Mouse (Mus musculus): ENCODE measurements around the gene Ctcfl. TPM values are rescaled to one million over a fixed set of nuclear protein-coding genes. Genes with fewer than 3 reads are reported as not detected.

The Ctcfl gene
- total and polyA plus RNA-seq, 2 experiments from 2014 or later = 0.26 TPM; not detected in 1

GRCm38 (mm10) chr2:173050604-173051382 lies 68.5 kb downstream of the Ctcfl start:
- H3K4me3 ChIP-seq (ENCODE audit: low read depth, low read length) = no peak overlapping the region
- no peak overlapping the region for H3K9ac ChIP-seq (replicated peaks; ENCODE audit: low read depth, low read length)
- no peaks in the 10 kb centered on the region for H3K36me3 ChIP-seq (replicated peaks; ENCODE audit: control insufficient read depth, insufficient read depth, low read length)
- H3K27ac ChIP-seq (ENCODE audit: low read depth) = no peak overlapping the region
- H3K9me3 ChIP-seq (replicated peaks; ENCODE audit: control insufficient read depth, low read length) = no peaks in the 10 kb centered on the region
- H3K4me2 ChIP-seq (ENCODE audit: low read depth, low read length) = no peak overlapping the region
- WGBS = 51% methylated on average over 8 of the region's 8 CpGs
- TF ChIP-seq CTCF (IDR thresholded peaks at IDR 0.05; ENCODE audit: low read depth) = no peak; the same call in 1 of the 2 replicates
- no peak for TF ChIP-seq EP300 (IDR thresholded peaks at IDR 0.05; ENCODE audit: low read depth)
- peaks cover 42% of the 10 kb centered on the region for H3K4me1 ChIP-seq (ENCODE audit: control insufficient read depth, insufficient read depth)
- ATAC-seq (ENCODE audit: insufficient read depth, low read depth) (no peak), DNase-seq (ENCODE audit: low spot score) (no peak)
- no peaks in the 10 kb centered on the region for H3K27me3 ChIP-seq (ENCODE audit: control insufficient read depth, insufficient read depth, low read length)

GRCm38 (mm10) chr2:173049817-173050216 lies 69.5 kb downstream of the Ctcfl start:
- no peak overlapping the region for H3K9ac ChIP-seq (replicated peaks; ENCODE audit: low read depth, low read length)
- no peaks in the 10 kb centered on the region for H3K27me3 ChIP-seq (ENCODE audit: control insufficient read depth, insufficient read depth, low read length)
- no peak overlapping the region for H3K4me2 ChIP-seq (ENCODE audit: low read depth, low read length)
- H3K36me3 ChIP-seq (replicated peaks; ENCODE audit: control insufficient read depth, insufficient read depth, low read length) = no peaks in the 10 kb centered on the region
- no peak overlapping the region for H3K4me3 ChIP-seq (ENCODE audit: low read depth, low read length)
- peak overlapping the region; percentile 32 for H3K27ac ChIP-seq (ENCODE audit: low read depth)
- TF ChIP-seq CTCF (IDR thresholded peaks at IDR 0.05; ENCODE audit: low read depth) (peak; percentile 21; the same call in 1 of the 2 replicates), EP300 (IDR thresholded peaks at IDR 0.05; ENCODE audit: low read depth) (no peak)
- WGBS = 46% methylated on average over 6 of the region's 6 CpGs
- H3K4me1 ChIP-seq (ENCODE audit: control insufficient read depth, insufficient read depth) = peaks cover 48% of the 10 kb centered on the region
- H3K9me3 ChIP-seq (replicated peaks; ENCODE audit: control insufficient read depth, low read length) = no peaks in the 10 kb centered on the region
- DNase-seq (ENCODE audit: low spot score) (no peak), ATAC-seq (ENCODE audit: insufficient read depth, low read depth) (peak; percentile 15; the same call in 1 of the 2 replicates)

GRCm38 (mm10) chr2:173049231-173049630 lies 70.1 kb downstream of the Ctcfl start:
- H3K9me3 ChIP-seq (replicated peaks; ENCODE audit: control insufficient read depth, low read length) = no peaks in the 10 kb centered on the region
- no peak overlapping the region for H3K4me3 ChIP-seq (ENCODE audit: low read depth, low read length)
- TF ChIP-seq EP300 (IDR thresholded peaks at IDR 0.05; ENCODE audit: low read depth) = no peak
- TF ChIP-seq CTCF (IDR thresholded peaks at IDR 0.05; ENCODE audit: low read depth) = no peak
- ATAC-seq (ENCODE audit: insufficient read depth, low read depth) (no peak), DNase-seq (ENCODE audit: low spot score) (no peak)
- peaks cover 54% of the 10 kb centered on the region for H3K4me1 ChIP-seq (ENCODE audit: control insufficient read depth, insufficient read depth)
- no peaks in the 10 kb centered on the region for H3K27me3 ChIP-seq (ENCODE audit: control insufficient read depth, insufficient read depth, low read length)
- no peaks in the 10 kb centered on the region for H3K36me3 ChIP-seq (replicated peaks; ENCODE audit: control insufficient read depth, insufficient read depth, low read length)
- H3K27ac ChIP-seq (ENCODE audit: low read depth) = peak overlapping the region; percentile 32; the same call in 1 of the 2 replicates
- WGBS = 50% methylated on average over 3 of the region's 3 CpGs
- no peak overlapping the region for H3K9ac ChIP-seq (replicated peaks; ENCODE audit: low read depth, low read length)
- H3K4me2 ChIP-seq (ENCODE audit: low read depth, low read length) = no peak overlapping the region

- no peaks in the 10 kb centered on the region for H3K36me3 ChIP-seq (replicated peaks; ENCODE audit: control insufficient read depth, insufficient read depth, low read length)
- WGBS = 56% methylated on average over 17 of the region's 17 CpGs
- no peaks in the 10 kb centered on the region for H3K9me3 ChIP-seq (replicated peaks; ENCODE audit: control insufficient read depth, low read length)
- no peak overlapping the region for H3K9ac ChIP-seq (replicated peaks; ENCODE audit: low read depth, low read length)
- DNase-seq (ENCODE audit: low spot score) = no peak
- no peaks in the 10 kb centered on the region for H3K27me3 ChIP-seq (ENCODE audit: control insufficient read depth, insufficient read depth, low read length)
- H3K4me1 ChIP-seq (ENCODE audit: control insufficient read depth, insufficient read depth) = peaks cover 59% of the 10 kb centered on the region
- H3K4me2 ChIP-seq (ENCODE audit: low read depth, low read length) = no peak overlapping the region
- H3K27ac ChIP-seq (ENCODE audit: low read depth) = 0 out of 2 replicates have a peak overlapping the region, but pooled peaks have one; percentile 34
- H3K4me3 ChIP-seq (ENCODE audit: low read depth, low read length) = no peak overlapping the region
- ATAC-seq (ENCODE audit: insufficient read depth, low read depth) = no peak
- TF ChIP-seq EP300 (IDR thresholded peaks at IDR 0.05; ENCODE audit: low read depth) (no peak), CTCF (IDR thresholded peaks at IDR 0.05; ENCODE audit: low read depth) (no peak)
Measured at GRCm38 (mm10) chr2:173048041-173048745, 71.1 kb downstream of the Ctcfl start.

- Histone ChIP-seq H3K27me3 (ENCODE audit: control insufficient read depth, insufficient read depth, low read length) (no peaks in the 10 kb centered on the region), H3K27ac (ENCODE audit: low read depth) (peak overlapping the region; percentile 34; the same call in 1 of the 2 replicates), H3K4me1 (ENCODE audit: control insufficient read depth, insufficient read depth) (peaks cover 53% of the 10 kb centered on the region), H3K9ac (replicated peaks; ENCODE audit: low read depth, low read length) (no peak overlapping the region), H3K9me3 (replicated peaks; ENCODE audit: control insufficient read depth, low read length) (no peaks in the 10 kb centered on the region), H3K4me2 (ENCODE audit: low read depth, low read length) (no peak overlapping the region), H3K36me3 (replicated peaks; ENCODE audit: control insufficient read depth, insufficient read depth, low read length) (no peaks in the 10 kb centered on the region), H3K4me3 (ENCODE audit: low read depth, low read length) (no peak overlapping the region)
- DNase-seq (ENCODE audit: low spot score) = no peak
- TF ChIP-seq EP300 (IDR thresholded peaks at IDR 0.05; ENCODE audit: low read depth) (no peak), CTCF (IDR thresholded peaks at IDR 0.05; ENCODE audit: low read depth) (no peak)
- 79% methylated on average over 5 of the region's 5 CpGs for WGBS
- ATAC-seq (ENCODE audit: insufficient read depth, low read depth) = no peak
Measured at GRCm38 (mm10) chr2:173047471-173047870, 71.9 kb downstream of the Ctcfl start.
